22 mouse cellular contexts compared by ENCODE assay signal in genomic region chr7:80840937-80841336, GRCm38 (mm10). TPM values are rescaled to one million over a fixed set of nuclear protein-coding genes. Genes with fewer than 3 reads are reported as not detected.
DNase-seq lines count a peak whose midpoint lies in the region; ATAC-seq and TF ChIP-seq lines count a peak whose summit lies in the region.
"Had no signal": no experiment of that assay in that cellular context is flagged by ENCODE, and none has a peak within 500 bp of the region (broad histone marks: within the 10 kb centered on the region; RNA-seq: fewer than 3 reads in every experiment).

No protein-coding gene starts in this region.

- H3K36me3 ChIP-seq in limb, embryonic 15.5 days, result no peaks in the 10 kb centered on the region
- H3K36me3 ChIP-seq in limb, embryonic 10.5 days, result no peaks in the 10 kb centered on the region
- H3K36me3 ChIP-seq in C2C12 (ENCODE audit: control insufficient read depth, insufficient read depth), result peaks cover 9% of the 10 kb centered on the region
- no peaks in the 10 kb centered on the region for H3K36me3 ChIP-seq in myocyte (ENCODE audit: control insufficient read depth, insufficient read depth)
- H3K36me3 ChIP-seq: forebrain, embryonic 15.5 days; heart, embryonic 15.5 days; hindbrain, embryonic 12.5 days; midbrain, embryonic 12.5 days; neural tube, embryonic 15.5 days; stomach, embryonic 15.5 days had no signal

- H3K27ac ChIP-seq in limb, embryonic 15.5 days, result peak overlapping the region; percentile 47; the same call in 1 of the 2 replicates
- no peak overlapping the region for H3K27ac ChIP-seq in limb, embryonic 10.5 days
- H3K27ac ChIP-seq: forebrain, embryonic 15.5 days; heart, embryonic 15.5 days; hindbrain, embryonic 12.5 days; midbrain, embryonic 12.5 days; neural tube, embryonic 15.5 days; stomach, embryonic 15.5 days had no signal

- H3K79me3 ChIP-seq in C2C12 (ENCODE audit: low read depth), result peaks cover 8% of the 10 kb centered on the region

- peaks cover 28% of the 10 kb centered on the region for H3K79me2 ChIP-seq in C2C12 (ENCODE audit: control insufficient read depth, insufficient read depth)
- peaks cover 31% of the 10 kb centered on the region for H3K79me2 ChIP-seq in myocyte (ENCODE audit: control insufficient read depth, insufficient read depth)

- H3K9me3 ChIP-seq in limb, embryonic 15.5 days, result no peaks in the 10 kb centered on the region
- no peaks in the 10 kb centered on the region for H3K9me3 ChIP-seq in limb, embryonic 10.5 days (replicated peaks)
- H3K9me3 ChIP-seq: forebrain, embryonic 15.5 days; heart, embryonic 15.5 days; hindbrain, embryonic 12.5 days; midbrain, embryonic 12.5 days; neural tube, embryonic 15.5 days; stomach, embryonic 15.5 days had no signal

- no peak for DNase-seq in limb, embryonic 10.5 days (ENCODE audit: low spot score)
- DNase-seq in MN1 (ENCODE audit: low spot score) (peak; percentile 37), liver (no peak)
- no peak for DNase-seq in gastrocnemius, postnatal 25 days
- DNase-seq: cerebellum, adult 11-12 months; cerebellum, postnatal 25 days; heart, adult 18-20 months; kidney, postnatal 10 days; lung, adult 2 months; spleen, adult 18-20 months; thymus, postnatal 14 days had no signal

- no peak for TF ChIP-seq CTCF in C2C12 (IDR thresholded peaks at IDR 0.05; ENCODE audit: control insufficient read depth, insufficient read depth, insufficient read length)

- ATAC-seq in limb, embryonic 15.5 days (ENCODE audit: insufficient number of reproducible peaks, low FRiP score, low TSS enrichment, low read depth), result no peak
- ATAC-seq: forebrain, embryonic 15.5 days; intestine, postnatal 0 days had no signal

- no peak overlapping the region for H3K4me2 ChIP-seq in limb, embryonic 15.5 days
- peak overlapping the region; percentile 91 for H3K4me2 ChIP-seq in myocyte (ENCODE audit: low read depth)
- H3K4me2 ChIP-seq: forebrain, embryonic 15.5 days; heart, embryonic 15.5 days; hindbrain, embryonic 12.5 days; liver, embryonic 11.5 days; midbrain, embryonic 12.5 days; neural tube, embryonic 15.5 days; stomach, embryonic 15.5 days had no signal

- H3ac ChIP-seq in C2C12 (ENCODE audit: control insufficient read depth, insufficient read length, low read depth) (no peak overlapping the region), myocyte (ENCODE audit: control insufficient read depth, insufficient read length) (no peak overlapping the region)

- no peak for TF ChIP-seq POLR2A in myocyte (IDR thresholded peaks at IDR 0.05; ENCODE audit: insufficient read length, low read depth)

- no peak overlapping the region for H3K9ac ChIP-seq in limb, embryonic 15.5 days
- H3K9ac ChIP-seq: forebrain, embryonic 15.5 days; heart, embryonic 15.5 days; hindbrain, embryonic 12.5 days; midbrain, embryonic 12.5 days; neural tube, embryonic 15.5 days; stomach, embryonic 15.5 days had no signal

- WGBS in limb, embryonic 15.5 days, result 56% methylated on average over 4 of the region's 4 CpGs
- WGBS in limb, embryonic 10.5 days, result 75% methylated on average over 4 of the region's 4 CpGs

- H3K4me1 ChIP-seq in limb, embryonic 15.5 days, result peaks cover 17% of the 10 kb centered on the region
- peaks cover 6% of the 10 kb centered on the region; the same call in 1 of the 2 replicates for H3K4me1 ChIP-seq in limb, embryonic 10.5 days
- H3K4me1 ChIP-seq: forebrain, embryonic 15.5 days; midbrain, embryonic 12.5 days; neural tube, embryonic 15.5 days had no signal

- H3K27me3 ChIP-seq in limb, embryonic 15.5 days, result no peaks in the 10 kb centered on the region
- peaks cover 3% of the 10 kb centered on the region; the same call in 1 of the 2 replicates for H3K27me3 ChIP-seq in limb, embryonic 10.5 days (ENCODE audit: low read depth, poor library complexity, severe bottlenecking)
- no peaks in the 10 kb centered on the region for H3K27me3 ChIP-seq in C2C12 (ENCODE audit: control insufficient read depth, insufficient read depth, insufficient read length)
- no peaks in the 10 kb centered on the region for H3K27me3 ChIP-seq in myocyte (ENCODE audit: control insufficient read depth, insufficient read depth, insufficient read length)
- H3K27me3 ChIP-seq: forebrain, embryonic 15.5 days; heart, embryonic 15.5 days; hindbrain, embryonic 12.5 days; midbrain, embryonic 12.5 days; stomach, embryonic 15.5 days had no signal

- no peak overlapping the region for H3K4me3 ChIP-seq in limb, embryonic 15.5 days
- H3K4me3 ChIP-seq in limb, embryonic 10.5 days, result no peak overlapping the region
- H3K4me3 ChIP-seq in C2C12 (ENCODE audit: insufficient read depth, poor library complexity, severe bottlenecking), result no peak overlapping the region
- no peak overlapping the region for H3K4me3 ChIP-seq in myocyte
- H3K4me3 ChIP-seq: forebrain, embryonic 15.5 days; heart, embryonic 15.5 days; hindbrain, embryonic 12.5 days; midbrain, embryonic 12.5 days; neural tube, embryonic 15.5 days; stomach, embryonic 15.5 days had no signal

TF ChIP-seq in C2C12, 6 proteins besides CTCF, POLR2A, EP300 and RAD21:
- TF ChIP-seq USF1 (IDR thresholded peaks at IDR 0.05; ENCODE audit: low read depth) (no peak), FOSL1 (IDR thresholded peaks at IDR 0.05; ENCODE audit: insufficient read depth, low read length, poor library complexity, severe bottlenecking) (peak; percentile 20)

TF ChIP-seq in myocyte, 11 proteins besides CTCF, POLR2A, EP300 and RAD21:
- TF ChIP-seq USF1 (IDR thresholded peaks at IDR 0.05; ENCODE audit: low read depth), result no peak
- no peak for TF ChIP-seq E2F4 (IDR thresholded peaks at IDR 0.05; ENCODE audit: insufficient read depth)
- no peak for TF ChIP-seq POLR2AphosphoS2 (IDR thresholded peaks at IDR 0.05; ENCODE audit: insufficient read length, low read depth)
- no peak for TF ChIP-seq MYOD1 (IDR thresholded peaks at IDR 0.05; ENCODE audit: control insufficient read depth in 1 of 3, insufficient read length in 2 of 3, low read depth in 2 of 3)
- no peak for TF ChIP-seq CEBPB (IDR thresholded peaks at IDR 0.05; ENCODE audit: insufficient read depth, poor library complexity, severe bottlenecking)
- no peak for TF ChIP-seq MAX (IDR thresholded peaks at IDR 0.05; ENCODE audit: low read depth)
- TF ChIP-seq TCF3 (IDR thresholded peaks at IDR 0.05; ENCODE audit: insufficient read length, low read depth), result no peak
- TF ChIP-seq REST (IDR thresholded peaks at IDR 0.05; ENCODE audit: insufficient read depth, insufficient read length), result no peak
- no peak for TF ChIP-seq MYOG (IDR thresholded peaks at IDR 0.05; ENCODE audit: control insufficient read depth in 1 of 3, insufficient read depth in 1 of 3, insufficient read length in 2 of 3, low read depth in 2 of 3)
- TF ChIP-seq SRF (IDR thresholded peaks at IDR 0.05; ENCODE audit: control insufficient read depth, insufficient read length, low read depth), result no peak
- no peak for TF ChIP-seq TCF12 (IDR thresholded peaks at IDR 0.05; ENCODE audit: insufficient read depth, poor library complexity, severe bottlenecking)
TF ChIP-seq in myocyte: peak in this region for 0.

RNA-seq across cellular contexts. Expression of gene Iqgap1, which starts 15.2 kb away (rescaled TPM):
- polyA plus RNA-seq in limb, embryonic 15.5 days (2015; fragmentation: Nextera tagmentation; extraction: Ambion mirVana), result 98.9 and 103 TPM in 2 replicates
- polyA plus RNA-seq in limb, embryonic 10.5 days (2016; fragmentation: Nextera tagmentation; extraction: Ambion mirVana), result 21.8 and 25.4 TPM in 2 replicates
- 82.7 TPM for polyA plus RNA-seq in C2C12 (2012; fragmentation: generic; extraction: Trizol)
- polyA plus RNA-seq in myocyte (2012; fragmentation: generic; extraction: Trizol), result 61.7 TPM
- total RNA-seq in gastrocnemius, postnatal 25 days (2021), result 10 to 100 TPM; 16.8 to 18.8 TPM

RNA-seq across cellular contexts. Expression of gene Zscan2, which starts 19.8 kb away (rescaled TPM):
- 2.3 and 2.6 TPM in 2 replicates for polyA plus RNA-seq in limb, embryonic 15.5 days (2015; fragmentation: Nextera tagmentation; extraction: Ambion mirVana)
- polyA plus RNA-seq in limb, embryonic 10.5 days (2016; fragmentation: Nextera tagmentation; extraction: Ambion mirVana), result 4.0 and 4.3 TPM in 2 replicates
- polyA plus RNA-seq in C2C12 (2012; fragmentation: generic; extraction: Trizol) (4.6 TPM), myocyte (2012; fragmentation: generic; extraction: Trizol) (6.3 TPM)
- 1 to 10 TPM; 1.5 to 1.6 TPM for total RNA-seq in gastrocnemius, postnatal 25 days (2021)
